Mouse (Mus musculus): Measurements from ENCODE around the gene Zfp704. TPM values are rescaled to one million over a fixed set of nuclear protein-coding genes. Genes with fewer than 3 reads are reported as not detected.

Zfp704 gene
- polyA plus RNA-seq, 1 experiment from 2014 or later = 8.1 TPM

DNA sequence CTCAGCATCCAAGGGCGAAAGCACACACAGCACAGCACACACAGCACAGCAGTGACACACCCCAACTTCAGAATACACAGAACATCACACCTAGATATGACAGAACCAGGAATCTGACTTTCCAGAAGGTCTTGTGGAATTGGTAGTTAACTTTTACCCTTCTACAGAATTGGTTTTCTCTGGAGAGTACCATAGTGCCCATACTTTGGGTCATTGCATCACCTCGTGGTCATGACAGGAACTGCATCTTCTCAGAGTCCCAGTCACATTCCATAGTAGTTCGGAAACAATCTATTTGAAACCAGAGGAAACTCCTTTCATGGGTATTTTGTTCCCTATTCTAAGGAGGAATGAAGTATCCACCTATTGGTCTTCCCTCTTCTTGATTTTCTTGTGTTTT is 143.6 kb downstream of the Zfp704 start:
- no peak overlapping the region for H3K4me3 ChIP-seq (ENCODE audit: low read depth, low read length)
- no peaks in the 10 kb centered on the region for H3K9me3 ChIP-seq (ENCODE audit: control insufficient read depth, low read length)
- no peak overlapping the region for H3K9ac ChIP-seq (ENCODE audit: low read length)
- no peaks in the 10 kb centered on the region; the same call in 1 of the 2 replicates for H3K36me3 ChIP-seq (ENCODE audit: control insufficient read depth, insufficient read depth, low read length)
- no peak overlapping the region for H3K4me2 ChIP-seq (ENCODE audit: low read depth, low read length, severe bottlenecking)
- H3K27me3 ChIP-seq (ENCODE audit: control insufficient read depth, insufficient read depth, low read length) = no peaks in the 10 kb centered on the region
- DNase-seq (ENCODE audit: low spot score) (peak; percentile 63), ATAC-seq (replicated peaks; ENCODE audit: low FRiP score) (0 out of 2 replicates have a peak, but pooled peaks have one; percentile 39)
- H3K27ac ChIP-seq (ENCODE audit: low read depth, low read length) = no peak overlapping the region
- H3K4me1 ChIP-seq (replicated peaks; ENCODE audit: control insufficient read depth, insufficient read depth, low read length) = no peaks in the 10 kb centered on the region
- WGBS = 49% methylated on average over 3 of the region's 3 CpGs

- Histone ChIP-seq H3K4me3 (ENCODE audit: low read depth, low read length) (no peak overlapping the region), H3K9me3 (ENCODE audit: control insufficient read depth, low read length) (no peaks in the 10 kb centered on the region), H3K27me3 (ENCODE audit: control insufficient read depth, insufficient read depth, low read length) (no peaks in the 10 kb centered on the region), H3K36me3 (ENCODE audit: control insufficient read depth, insufficient read depth, low read length) (no peaks in the 10 kb centered on the region; the same call in 1 of the 2 replicates), H3K9ac (ENCODE audit: low read length) (no peak overlapping the region), H3K27ac (ENCODE audit: low read depth, low read length) (no peak overlapping the region), H3K4me2 (ENCODE audit: low read depth, low read length, severe bottlenecking) (no peak overlapping the region), H3K4me1 (replicated peaks; ENCODE audit: control insufficient read depth, insufficient read depth, low read length) (no peaks in the 10 kb centered on the region)
- ATAC-seq (replicated peaks; ENCODE audit: low FRiP score) (no peak), DNase-seq (ENCODE audit: low spot score) (peak; percentile 11)
- 87% methylated on average over 4 of the region's 4 CpGs for WGBS
These were observed 144.2 kb downstream of the Zfp704 start for GRCm38 (mm10) chr3:9465731-9466130.

- Histone ChIP-seq H3K9ac (ENCODE audit: low read length) (no peak overlapping the region), H3K36me3 (ENCODE audit: control insufficient read depth, insufficient read depth, low read length) (no peaks in the 10 kb centered on the region; the same call in 1 of the 2 replicates), H3K9me3 (ENCODE audit: control insufficient read depth, low read length) (no peaks in the 10 kb centered on the region), H3K27me3 (ENCODE audit: control insufficient read depth, insufficient read depth, low read length) (no peaks in the 10 kb centered on the region), H3K4me1 (replicated peaks; ENCODE audit: control insufficient read depth, insufficient read depth, low read length) (no peaks in the 10 kb centered on the region), H3K27ac (ENCODE audit: low read depth, low read length) (no peak overlapping the region), H3K4me2 (ENCODE audit: low read depth, low read length, severe bottlenecking) (no peak overlapping the region), H3K4me3 (ENCODE audit: low read depth, low read length) (no peak overlapping the region)
- no peak for DNase-seq (ENCODE audit: low spot score)
- ATAC-seq (replicated peaks; ENCODE audit: low FRiP score) = no peak
- 93% methylated on average over 5 of the region's 5 CpGs for WGBS
These were observed 148.2 kb downstream of the Zfp704 start for GRCm38 (mm10) chr3:9461660-9462059.

DNA sequence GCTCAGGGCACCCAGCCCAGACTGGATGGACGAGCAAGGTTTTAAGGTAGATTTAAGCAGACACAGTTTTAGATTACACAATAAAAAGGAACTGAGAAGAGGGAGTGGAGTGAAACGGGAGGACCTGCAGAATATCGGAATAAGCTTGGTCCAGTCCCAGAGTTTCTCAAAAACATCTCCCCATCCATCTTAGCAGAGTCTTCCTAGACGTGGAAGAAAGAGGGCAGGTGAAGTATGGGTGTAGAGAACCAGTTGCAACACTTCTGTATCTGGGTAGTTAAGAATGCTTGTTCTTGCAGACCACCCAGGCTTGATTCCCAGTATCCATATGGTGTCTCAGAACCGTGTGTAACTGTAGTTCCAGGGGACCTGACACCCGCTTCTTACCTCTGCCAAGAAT is 149.6 kb downstream of the Zfp704 start:
- no peak overlapping the region for H3K9ac ChIP-seq (ENCODE audit: low read length)
- DNase-seq (ENCODE audit: low spot score) = no peak
- H3K4me3 ChIP-seq (ENCODE audit: low read depth, low read length) = no peak overlapping the region
- WGBS = 88% methylated on average over 6 of the region's 6 CpGs
- H3K4me2 ChIP-seq (ENCODE audit: low read depth, low read length, severe bottlenecking) = no peak overlapping the region
- no peaks in the 10 kb centered on the region for H3K27me3 ChIP-seq (ENCODE audit: control insufficient read depth, insufficient read depth, low read length)
- H3K27ac ChIP-seq (ENCODE audit: low read depth, low read length) = no peak overlapping the region
- no peaks in the 10 kb centered on the region for H3K9me3 ChIP-seq (ENCODE audit: control insufficient read depth, low read length)
- no peaks in the 10 kb centered on the region; the same call in 1 of the 2 replicates for H3K36me3 ChIP-seq (ENCODE audit: control insufficient read depth, insufficient read depth, low read length)
- ATAC-seq (replicated peaks; ENCODE audit: low FRiP score) = no peak
- no peaks in the 10 kb centered on the region for H3K4me1 ChIP-seq (replicated peaks; ENCODE audit: control insufficient read depth, insufficient read depth, low read length)

DNA sequence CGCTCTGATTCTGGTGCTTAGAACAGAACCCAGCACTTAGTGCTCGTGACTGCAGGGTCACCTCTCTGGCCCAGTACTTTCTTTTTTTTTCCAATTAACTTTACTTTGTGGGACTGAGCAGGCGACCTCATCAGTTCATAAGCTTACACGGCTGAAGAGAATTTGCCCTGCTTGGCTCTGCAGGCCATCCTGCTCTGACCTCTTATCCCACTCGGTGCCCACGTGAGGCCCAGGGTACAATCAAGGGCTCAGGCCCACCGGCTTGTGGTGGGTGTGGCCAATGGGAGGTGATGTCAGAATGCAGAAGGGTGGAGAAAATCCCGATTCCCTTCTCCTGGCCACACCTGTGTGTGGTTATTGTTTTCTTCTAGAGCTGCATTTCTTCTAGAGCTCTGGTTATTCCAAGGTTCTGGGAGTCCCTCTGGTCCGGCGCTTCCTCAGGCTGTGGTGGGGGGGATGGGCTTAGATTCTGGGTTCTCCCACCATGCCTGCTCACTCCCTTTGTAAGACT is 153.4 kb downstream of the Zfp704 start:
- WGBS = 67% methylated on average over 10 of the region's 10 CpGs

GRCm38 (mm10) chr3:9455351-9455750 is 154.5 kb downstream of the Zfp704 start:
- Histone ChIP-seq H3K27me3 (ENCODE audit: control insufficient read depth, insufficient read depth, low read length) (no peaks in the 10 kb centered on the region), H3K36me3 (ENCODE audit: control insufficient read depth, insufficient read depth, low read length) (no peaks in the 10 kb centered on the region), H3K4me3 (ENCODE audit: low read depth, low read length) (no peak overlapping the region), H3K4me2 (ENCODE audit: low read depth, low read length, severe bottlenecking) (no peak overlapping the region), H3K9me3 (ENCODE audit: control insufficient read depth, low read length) (no peaks in the 10 kb centered on the region), H3K27ac (ENCODE audit: low read depth, low read length) (no peak overlapping the region), H3K9ac (ENCODE audit: low read length) (no peak overlapping the region), H3K4me1 (replicated peaks; ENCODE audit: control insufficient read depth, insufficient read depth, low read length) (no peaks in the 10 kb centered on the region)
- WGBS = 91% methylated on average over 5 of the region's 5 CpGs
- DNase-seq (ENCODE audit: low spot score) = no peak
- no peak for ATAC-seq (replicated peaks; ENCODE audit: low FRiP score)

More for the DNA sequence above, 153.4 kb downstream of the Zfp704 start:
- no peaks in the 10 kb centered on the region for H3K9me3 ChIP-seq (ENCODE audit: control insufficient read depth, low read length)
- no peak overlapping the region for H3K9ac ChIP-seq (ENCODE audit: low read length)
- DNase-seq (ENCODE audit: low spot score) = no peak
- no peak overlapping the region for H3K27ac ChIP-seq (ENCODE audit: low read depth, low read length)
- no peak overlapping the region for H3K4me2 ChIP-seq (ENCODE audit: low read depth, low read length, severe bottlenecking)
- H3K4me3 ChIP-seq (ENCODE audit: low read depth, low read length) = no peak overlapping the region
- 0 out of 2 replicates have a peak, but pooled peaks have one; percentile 49 for ATAC-seq (replicated peaks; ENCODE audit: low FRiP score)
- H3K4me1 ChIP-seq (replicated peaks; ENCODE audit: control insufficient read depth, insufficient read depth, low read length) = no peaks in the 10 kb centered on the region
- no peaks in the 10 kb centered on the region for H3K27me3 ChIP-seq (ENCODE audit: control insufficient read depth, insufficient read depth, low read length)
- no peaks in the 10 kb centered on the region for H3K36me3 ChIP-seq (ENCODE audit: control insufficient read depth, insufficient read depth, low read length)

DNA sequence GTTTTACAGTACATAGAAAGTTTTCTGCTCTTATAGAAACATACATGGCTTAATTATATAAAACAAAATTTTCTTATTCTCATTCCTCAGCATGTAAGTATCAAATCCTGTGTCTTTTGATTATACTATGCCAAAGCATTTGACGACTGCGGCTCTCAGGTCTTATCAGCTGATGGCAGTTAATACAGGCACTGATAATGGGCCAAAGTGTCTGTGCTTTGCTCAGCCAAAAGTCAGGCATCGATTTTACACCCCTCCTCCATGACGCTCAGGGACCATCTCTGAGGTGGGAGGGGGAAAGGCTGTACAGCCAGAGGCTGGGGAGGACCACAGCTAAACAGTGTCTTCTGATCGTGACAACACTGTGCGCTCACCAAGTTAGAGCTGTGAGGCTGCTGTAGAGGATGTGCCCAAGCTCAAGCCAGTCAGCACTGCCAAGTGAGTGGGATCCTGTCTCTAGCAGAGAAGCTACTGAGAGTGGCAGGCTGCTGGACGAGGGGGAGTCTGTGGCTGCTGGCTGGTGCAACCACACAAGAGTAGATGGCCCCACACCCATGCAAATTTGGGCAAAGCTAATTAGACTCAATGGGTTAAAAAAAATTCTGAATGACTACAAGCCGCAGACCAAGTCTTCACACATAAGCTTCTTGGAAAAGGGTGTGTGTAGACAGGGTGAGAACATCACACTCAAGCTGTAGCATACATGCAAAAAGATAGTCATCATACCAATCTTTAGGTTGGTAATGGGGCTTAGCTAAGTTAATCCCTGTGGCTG is 155.1 kb downstream of the Zfp704 start:
- no peak overlapping the region for H3K27ac ChIP-seq (ENCODE audit: low read depth, low read length)
- H3K4me3 ChIP-seq (ENCODE audit: low read depth, low read length) = no peak overlapping the region
- 88% methylated on average over 8 of the region's 8 CpGs for WGBS
- H3K27me3 ChIP-seq (ENCODE audit: control insufficient read depth, insufficient read depth, low read length) = no peaks in the 10 kb centered on the region
- H3K4me1 ChIP-seq (replicated peaks; ENCODE audit: control insufficient read depth, insufficient read depth, low read length) = no peaks in the 10 kb centered on the region
- no peaks in the 10 kb centered on the region for H3K36me3 ChIP-seq (ENCODE audit: control insufficient read depth, insufficient read depth, low read length)
- H3K9ac ChIP-seq (ENCODE audit: low read length) = no peak overlapping the region
- H3K9me3 ChIP-seq (ENCODE audit: control insufficient read depth, low read length) = no peaks in the 10 kb centered on the region
- ATAC-seq (replicated peaks; ENCODE audit: low FRiP score) (no peak), DNase-seq (ENCODE audit: low spot score) (no peak)
- H3K4me2 ChIP-seq (ENCODE audit: low read depth, low read length, severe bottlenecking) = no peak overlapping the region

GRCm38 (mm10) chr3:9450521-9450920 is 159.4 kb downstream of the Zfp704 start:
- ATAC-seq (replicated peaks; ENCODE audit: low FRiP score) = no peak
- H3K4me3 ChIP-seq (ENCODE audit: low read depth, low read length) = no peak overlapping the region
- H3K27me3 ChIP-seq (ENCODE audit: control insufficient read depth, insufficient read depth, low read length) = no peaks in the 10 kb centered on the region
- no peak overlapping the region for H3K9ac ChIP-seq (ENCODE audit: low read length)
- no peak overlapping the region for H3K27ac ChIP-seq (ENCODE audit: low read depth, low read length)
- H3K4me2 ChIP-seq (ENCODE audit: low read depth, low read length, severe bottlenecking) = no peak overlapping the region
- no peaks in the 10 kb centered on the region for H3K4me1 ChIP-seq (replicated peaks; ENCODE audit: control insufficient read depth, insufficient read depth, low read length)
- no peak for DNase-seq (ENCODE audit: low spot score)
- WGBS = 92% methylated on average over 12 of the region's 12 CpGs
- no peaks in the 10 kb centered on the region for H3K9me3 ChIP-seq (ENCODE audit: control insufficient read depth, low read length)
- H3K36me3 ChIP-seq (ENCODE audit: control insufficient read depth, insufficient read depth, low read length) = no peaks in the 10 kb centered on the region
